Mouse (Mus musculus) olfactory bulb, adult 2 months (tissue): ENCODE results near the gene 1700025G04Rik. TPM values are rescaled to one million over a fixed set of nuclear protein-coding genes. Genes with fewer than 3 reads are reported as not detected.

Source experiments
- H3K27ac ChIP-seq: fragments of 200-500 bp; 2 replicates; pipeline ENCODE4 v1.5.1; 2012; ENCODE audit warnings: low read depth, low read length; ENCODE audit not compliant: insufficient read depth
- H3K4me1 ChIP-seq: fragments of 200-500 bp; 2 replicates; pipeline ENCODE4 v1.6.1; 2012; ENCODE audit warnings: low read length; ENCODE audit not compliant: control insufficient read depth, insufficient read depth
- H3K4me3 ChIP-seq: fragments of 200-500 bp; 2 replicates; pipeline ENCODE4 v1.5.1; 2012; ENCODE audit warnings: mild to moderate bottlenecking, low read depth, low read length, moderate library complexity; ENCODE audit not compliant: insufficient read depth
- CTCF ChIP-seq: fragments of 200-500 bp; IDR thresholded peaks from 2 replicates; pipeline ENCODE4 v1.5.1; 2012; ENCODE audit warnings: low read depth, mild to moderate bottlenecking, low read length, moderate library complexity; ENCODE audit not compliant: insufficient read depth
- POLR2A ChIP-seq: fragments of 200-500 bp; IDR thresholded peaks from 2 replicates; pipeline ENCODE4 v1.6.1; 2012; ENCODE audit warnings: mild to moderate bottlenecking, low read depth, low read length, moderate library complexity; ENCODE audit not compliant: insufficient read depth
- WGBS: fragments of 180-500 bp; shearing (Covaris S2); methylation state at CpG from one replicate; pipeline ENCODE4 v1.1.7; 2018; 5-methylcytosine and 5-hydroxymethylcytosine counted together
- polyA plus RNA-seq: library from polyadenylated mRNA; stranded (reverse); fragments of >200 nt; gene quantifications from 2 replicates; pipeline ENCODE4 v1.2.4, GENCODE M21; 2012; ENCODE audit warnings: low replicate concordance; ENCODE audit not compliant: missing spikeins, insufficient read depth, insufficient read length

Gene 1700025G04Rik
- not detected in 2 replicates for polyA plus RNA-seq

DNA sequence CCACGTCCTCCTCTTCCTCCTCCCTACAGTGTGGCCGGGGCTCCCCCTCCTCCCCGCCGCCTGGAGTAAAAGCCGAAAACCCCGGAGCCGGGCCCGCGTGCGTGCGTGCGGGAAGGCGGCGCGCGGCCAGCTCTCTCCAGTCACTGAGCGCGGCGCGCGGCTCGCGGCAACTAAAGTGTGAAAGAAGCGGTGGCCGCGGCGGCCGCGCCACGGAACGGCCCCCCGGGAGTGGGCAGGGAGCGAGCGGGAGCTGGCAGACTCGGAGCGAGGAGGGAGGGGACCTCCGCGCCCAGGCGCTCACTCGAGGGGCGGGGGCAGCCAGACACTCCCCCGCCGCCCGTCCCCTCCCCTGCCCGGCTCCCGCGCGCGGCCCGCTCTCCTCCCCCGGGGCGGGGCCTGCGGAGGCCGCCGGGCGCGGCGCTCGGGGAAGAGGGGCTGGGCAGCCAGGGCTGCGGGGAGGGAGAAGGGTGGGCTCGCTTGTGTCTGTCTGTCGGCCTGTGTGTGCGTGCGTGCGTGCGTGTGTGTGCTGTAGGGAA lies at the start of gene 1700025G04Rik:
1700025G04Rik (minus strand) TSS at position 108 of the 536 bp plus-strand sequence.
- Histone ChIP-seq H3K27ac (peak within 1 kb of the TSS; percentile 60), H3K4me1 (peaks cover 12% of the 10 kb centered on the region), H3K4me3 (peak within 1 kb of the TSS; percentile 78)
- WGBS = 0% methylated on average over 58 of the region's 66 CpGs
- no peak for TF ChIP-seq CTCF
- peak; percentile 68 for TF ChIP-seq POLR2A

DNA sequence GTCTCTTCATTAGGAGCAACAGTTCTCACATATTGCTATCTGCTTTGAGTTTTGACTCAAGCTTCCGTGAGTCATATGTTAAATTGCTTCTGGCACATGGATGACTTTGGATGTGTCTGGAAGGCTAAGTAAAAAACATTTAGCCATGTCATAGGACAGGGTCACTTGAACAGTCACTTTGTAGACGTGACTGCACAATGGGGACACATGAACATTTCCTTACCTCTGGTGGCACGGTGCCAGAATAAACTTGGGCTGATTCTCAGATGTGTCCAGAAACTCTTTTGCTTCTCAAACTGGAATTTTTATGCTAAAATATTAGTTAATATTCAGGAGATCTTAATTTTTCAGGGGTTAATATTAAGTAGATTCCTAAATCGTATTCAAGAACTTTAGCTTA lies 49.6 kb upstream of the 1700025G04Rik start:
- Histone ChIP-seq H3K4me1 (no peaks in the 10 kb centered on the region), H3K4me3 (no peak overlapping the region), H3K27ac (no peak overlapping the region)
- TF ChIP-seq CTCF = no peak
- no peak for TF ChIP-seq POLR2A
- WGBS = 85% methylated on average over 4 of the region's 4 CpGs

DNA sequence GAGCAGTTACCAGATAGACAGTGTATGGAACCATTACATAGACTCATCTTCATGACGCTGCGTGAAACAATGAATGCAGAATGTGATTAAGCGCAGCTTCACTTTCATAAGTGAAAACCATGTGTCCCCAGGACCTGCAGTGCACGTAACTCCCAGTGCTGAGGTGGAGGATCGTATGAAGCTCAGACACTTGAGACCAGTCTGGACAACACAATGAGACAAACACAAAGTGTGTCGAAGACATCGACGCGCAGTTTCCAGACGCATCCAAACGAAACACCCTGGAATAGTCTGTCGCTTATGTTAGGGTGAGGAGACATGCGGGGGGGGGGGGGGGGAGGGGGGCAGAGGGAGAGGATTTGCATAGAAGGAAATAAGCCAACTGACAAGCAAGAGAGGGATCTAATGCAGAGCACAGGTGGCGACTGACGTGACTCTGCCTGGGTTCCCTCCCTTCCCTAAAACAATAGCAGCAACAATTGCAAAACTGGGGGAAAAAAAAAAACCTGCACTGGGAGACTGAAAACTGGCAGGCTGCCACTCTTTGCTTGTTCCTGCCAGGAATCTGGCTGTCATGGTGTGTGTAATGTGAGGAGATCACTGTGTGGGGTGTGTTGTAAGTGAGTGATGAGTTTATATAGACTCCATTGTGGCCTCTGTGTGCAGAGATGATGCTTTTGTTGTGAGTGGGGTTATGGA lies 40.3 kb upstream of the 1700025G04Rik start:
- Histone ChIP-seq H3K4me3 (no peak overlapping the region), H3K27ac (no peak overlapping the region), H3K4me1 (no peaks in the 10 kb centered on the region)
- TF ChIP-seq CTCF (no peak), POLR2A (no peak)
- WGBS = 56% methylated on average over 15 of the region's 15 CpGs

GRCm38 (mm10) chr1:152125451-152125850 lies 35.5 kb upstream of the 1700025G04Rik start:
- 95% methylated on average over 7 of the region's 7 CpGs for WGBS
- Histone ChIP-seq H3K4me1 (no peaks in the 10 kb centered on the region), H3K27ac (no peak overlapping the region), H3K4me3 (no peak overlapping the region)
- TF ChIP-seq CTCF = no peak
- no peak for TF ChIP-seq POLR2A

GRCm38 (mm10) chr1:152110123-152110522 lies 20.2 kb upstream of the 1700025G04Rik start:
- Histone ChIP-seq H3K4me1 (no peaks in the 10 kb centered on the region), H3K4me3 (no peak overlapping the region), H3K27ac (no peak overlapping the region)
- 76% methylated on average over 1 of the region's 1 CpGs for WGBS
- no peak for TF ChIP-seq POLR2A
- TF ChIP-seq CTCF = no peak

DNA sequence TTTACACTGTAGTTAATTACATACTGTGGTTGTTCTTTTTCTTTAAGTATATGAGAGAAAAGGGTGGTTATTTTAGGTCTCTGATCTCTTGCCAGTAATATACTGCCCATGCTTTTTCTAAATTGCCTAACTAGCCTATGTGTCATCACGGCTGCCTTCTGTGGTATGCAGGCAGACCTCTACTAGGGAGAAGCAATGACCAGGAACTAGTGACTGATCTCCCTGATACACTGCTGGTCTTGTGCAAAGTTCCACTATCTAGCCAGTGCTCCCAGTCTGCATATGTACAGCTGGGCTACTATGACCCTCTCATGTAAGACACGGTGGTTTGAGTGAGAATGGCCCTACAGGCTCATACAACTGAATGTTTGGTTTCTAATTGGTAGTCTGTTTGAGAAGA lies 16.2 kb upstream of the 1700025G04Rik start:
- 52% methylated on average over 2 of the region's 2 CpGs for WGBS
- Histone ChIP-seq H3K27ac (no peak overlapping the region), H3K4me1 (peaks cover 6% of the 10 kb centered on the region; the same call in 1 of the 2 replicates), H3K4me3 (no peak overlapping the region)
- no peak for TF ChIP-seq POLR2A
- no peak for TF ChIP-seq CTCF

DNA sequence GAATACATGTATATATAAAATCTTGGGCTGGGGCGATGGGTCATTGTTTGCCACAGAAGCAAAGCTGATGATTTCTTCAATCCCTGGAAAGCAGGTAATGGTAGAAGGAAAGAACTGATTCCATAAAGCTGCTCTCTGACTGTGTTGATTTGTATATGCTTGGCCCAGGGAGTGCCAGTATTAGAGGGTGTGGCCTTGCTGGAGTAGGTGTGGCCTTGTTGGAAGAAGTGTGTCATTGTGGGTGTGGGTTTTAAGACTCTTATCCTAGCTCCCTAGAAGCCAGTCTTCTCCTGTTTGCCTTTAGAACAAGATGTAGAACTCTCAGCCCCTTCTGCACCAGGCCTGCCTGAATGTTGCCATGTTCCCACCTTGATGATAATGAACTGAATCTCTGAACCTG lies 15.3 kb upstream of the 1700025G04Rik start:
- WGBS = 100% methylated on average over 1 of the region's 1 CpGs
- no peak overlapping the region for H3K4me3 ChIP-seq

DNA sequence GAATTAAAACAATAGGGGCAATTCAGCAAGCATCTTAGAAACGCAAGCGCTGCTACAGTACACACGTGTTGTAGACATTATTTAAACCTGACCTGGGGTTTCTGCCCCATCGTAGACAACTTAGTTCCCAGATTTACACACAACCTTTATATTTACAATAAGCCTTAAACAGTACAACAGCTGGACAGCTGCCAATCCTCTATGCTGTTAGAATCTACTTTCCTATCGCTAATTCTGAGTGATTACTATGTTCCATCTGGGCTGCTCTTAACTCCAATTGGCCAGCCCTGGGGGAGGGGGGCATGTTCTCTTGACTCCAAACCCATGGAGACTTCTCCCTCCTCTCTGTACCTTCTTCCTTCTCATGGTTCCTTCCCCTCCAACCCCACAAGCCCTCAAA lies 11.8 kb upstream of the 1700025G04Rik start:
- TF ChIP-seq POLR2A (no peak), CTCF (no peak)
- Histone ChIP-seq H3K4me1 (peaks cover 6% of the 10 kb centered on the region; the same call in 1 of the 2 replicates), H3K27ac (no peak overlapping the region), H3K4me3 (no peak overlapping the region)
- WGBS = 56% methylated on average over 5 of the region's 5 CpGs

More for the DNA sequence above, 15.3 kb upstream of the 1700025G04Rik start:
- no peak for TF ChIP-seq POLR2A
- TF ChIP-seq CTCF = no peak
- H3K4me1 ChIP-seq = peaks cover 6% of the 10 kb centered on the region; the same call in 1 of the 2 replicates
- H3K27ac ChIP-seq = peak overlapping the region; percentile 29; the same call in 1 of the 2 replicates

GRCm38 (mm10) chr1:152096045-152096444 lies 6.1 kb upstream of the 1700025G04Rik start:
- 58% methylated on average over 3 of the region's 3 CpGs for WGBS
- H3K4me3 ChIP-seq = no peak overlapping the region

More at GRCm38 (mm10) chr1:152096045-152096444, 6.1 kb upstream of the 1700025G04Rik start:
- TF ChIP-seq POLR2A = no peak
- no peak for TF ChIP-seq CTCF
- peaks cover 3% of the 10 kb centered on the region; the same call in 1 of the 2 replicates for H3K4me1 ChIP-seq
- no peak overlapping the region for H3K27ac ChIP-seq
